Mouse (Mus musculus): ENCODE data around the gene Ncaph2. TPM values are rescaled to one million over a fixed set of nuclear protein-coding genes. Genes with fewer than 3 reads are reported as not detected.
A peak's percentile ranks its signal among the peaks of the same experiment; 100 is the strongest.

The Ncaph2 gene
- total RNA-seq (2021): 10 to 100 TPM; 73.2 to 82.3 TPM
- long read RNA-seq, transcript Ncaph2-209 (20 exons, 3,255 nt): minor isoform, 14 of 77 reads
- long read RNA-seq, transcript Ncaph2-202 (20 exons, 3,299 nt): major isoform, 32 of 77 reads
- long read RNA-seq, partial matches to known transcripts: 10 of 77 reads
- long read RNA-seq, other reads (novel, unspliced or antisense): 13 of 77 reads

GRCm38 (mm10) chr15:89355241-89356187 is at the start of gene Ncaph2, which contains the start of gene Lmf2:
Gene Ncaph2 (plus strand): TSS chr15:89355719.
Gene Lmf2 (minus strand): TSS chr15:89355659.
- DNase-seq (ENCODE audit: low spot score in 2 of 2): peak; percentile 94 to 95

DNA sequence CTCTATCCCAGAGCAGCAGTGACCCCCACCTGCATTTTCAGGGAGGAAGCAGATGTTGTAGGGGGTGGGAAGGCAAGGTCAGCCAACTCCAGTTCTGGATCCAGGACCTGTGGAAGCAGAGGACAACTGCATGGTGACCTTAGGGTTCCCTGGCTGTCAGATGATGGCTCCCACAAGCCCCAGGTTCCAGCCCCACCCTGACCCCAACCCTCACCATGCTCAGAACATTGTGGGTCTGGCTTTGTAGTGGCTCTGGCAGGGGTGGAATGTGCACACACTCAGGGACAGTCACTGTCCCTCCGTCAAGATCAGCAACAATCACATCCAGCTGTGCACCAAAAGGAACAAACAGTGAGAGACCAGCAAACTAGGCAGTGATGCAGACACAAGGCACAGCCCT is 49.6 kb upstream of the Ncaph2 start:
- no peak for DNase-seq (ENCODE audit: low spot score in 2 of 2)

GRCm38 (mm10) chr15:89307461-89307860 is 48.1 kb upstream of the Ncaph2 start:
- peak in 1 of 2 experiments; percentile 3 for DNase-seq (ENCODE audit: low spot score in 2 of 2)

GRCm38 (mm10) chr15:89308406-89309139 is 46.9 kb upstream of the Ncaph2 start:
- peak in 1 of 2 experiments; percentile 7 for DNase-seq (ENCODE audit: low spot score in 2 of 2)

DNA sequence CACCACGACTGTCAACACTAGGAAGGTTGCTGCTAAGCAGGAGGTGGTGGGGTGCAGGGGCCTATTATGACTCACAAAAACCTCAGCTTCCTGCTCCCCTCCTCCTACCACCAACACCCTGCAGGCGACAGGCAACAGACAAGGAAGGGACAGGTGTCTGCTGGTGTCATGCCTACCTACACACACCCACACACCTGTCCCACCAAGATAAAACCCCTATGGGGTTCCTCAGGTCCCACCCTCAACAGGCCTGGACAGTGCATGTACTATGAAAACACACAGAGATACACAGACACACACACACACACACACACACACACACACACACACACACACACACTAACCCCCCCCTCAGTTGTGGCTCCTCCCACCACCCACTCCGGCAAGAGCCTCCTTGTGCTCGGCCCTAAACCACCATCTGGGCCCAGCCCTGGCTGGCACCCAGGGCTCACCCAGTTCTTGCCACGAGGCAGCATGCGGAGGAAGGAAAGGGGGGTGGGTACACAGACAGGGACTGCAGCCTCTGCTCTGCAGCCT is 45.5 kb upstream of the Ncaph2 start:
- DNase-seq (ENCODE audit: low spot score in 2 of 2): peak; percentile 51 to 61

- DNase-seq (ENCODE audit: low spot score in 2 of 2): no peak
Observed at GRCm38 (mm10) chr15:89313359-89313758, 42.2 kb upstream of the Ncaph2 start.

DNA sequence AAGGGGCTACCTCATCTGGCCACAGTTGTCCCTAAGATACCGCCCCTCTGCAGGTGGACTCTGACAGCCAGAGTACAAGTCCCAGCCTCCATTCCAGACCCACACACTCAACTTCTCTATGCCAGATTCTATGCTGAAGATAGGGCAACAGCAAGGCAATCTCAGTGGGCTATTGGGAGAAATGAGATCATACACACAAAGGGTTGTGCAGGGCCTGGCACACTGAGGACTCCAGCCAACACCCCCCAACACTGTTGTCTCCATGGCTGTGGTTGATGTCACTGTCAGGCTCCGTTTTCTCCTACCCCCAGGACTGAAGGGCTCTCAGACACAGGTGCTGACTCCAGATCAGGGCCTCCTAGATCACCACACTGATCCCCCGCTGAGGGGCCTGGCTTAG is 41.4 kb upstream of the Ncaph2 start:
- no peak for DNase-seq (ENCODE audit: low spot score in 2 of 2)

DNA sequence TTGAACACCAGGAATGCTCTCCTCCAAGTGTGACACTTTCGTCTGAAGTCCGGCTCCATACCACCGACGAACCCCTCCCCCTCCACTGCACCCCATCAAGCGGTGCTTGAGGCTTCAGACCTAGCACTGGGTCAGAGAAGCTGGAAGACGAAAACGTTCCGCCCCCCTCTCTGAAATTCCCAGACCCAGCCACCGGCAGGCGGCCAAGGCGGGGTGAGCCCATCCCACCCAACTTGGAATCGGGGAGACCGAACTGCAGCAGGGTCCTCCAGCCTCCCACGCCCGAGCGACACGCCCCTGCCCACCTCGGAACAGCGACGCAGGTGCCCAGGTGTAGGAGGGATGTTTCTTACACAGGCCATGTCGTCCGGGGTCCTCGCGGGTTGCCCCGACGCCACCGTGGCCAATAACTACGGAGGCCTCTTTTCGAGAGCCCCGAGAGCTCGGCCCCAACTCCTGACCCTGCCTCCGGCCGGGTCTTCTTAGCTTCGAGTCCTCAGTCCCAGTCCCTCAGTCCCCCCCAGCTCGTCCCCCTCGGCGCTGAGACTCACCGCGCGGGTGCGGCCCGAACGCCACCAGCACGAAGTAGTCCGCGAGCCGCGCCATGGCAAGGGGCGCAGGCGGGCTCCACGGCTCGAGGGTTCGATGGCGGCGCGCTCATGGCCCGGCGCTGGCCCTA is 40.9 kb upstream of the Ncaph2 start:
- peak; percentile 51 to 52 for DNase-seq (ENCODE audit: low spot score in 2 of 2)

DNA sequence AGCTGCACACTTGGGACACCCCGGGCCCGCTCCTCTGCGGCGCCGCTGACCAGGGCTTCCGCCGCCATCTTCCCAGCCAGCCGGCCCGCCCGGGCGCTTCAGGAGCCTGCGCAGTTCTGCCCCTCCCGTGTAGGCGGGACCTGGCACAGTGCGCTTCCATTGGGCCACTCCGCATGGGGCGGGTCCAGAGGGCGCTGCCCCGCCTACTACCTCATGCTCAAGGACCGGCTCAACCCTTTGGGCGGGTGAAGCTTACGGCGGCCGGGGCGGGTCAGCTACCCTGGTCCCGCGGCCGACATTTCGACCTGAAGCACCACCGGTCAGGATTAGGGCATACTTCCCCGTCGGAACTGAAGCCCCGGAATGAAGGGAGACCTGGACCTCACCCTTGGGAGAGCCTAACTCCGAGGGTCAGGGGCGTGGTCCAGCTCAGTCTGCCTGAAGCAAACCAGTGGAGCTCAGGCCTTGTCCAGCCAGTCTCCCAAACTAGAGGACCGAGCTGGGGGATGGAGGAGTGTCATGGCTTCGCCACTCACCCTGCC is 40.3 kb upstream of the Ncaph2 start, which contains the start of gene Sbf1:
Sbf1 (minus strand) TSS at position 122 of the 542 bp plus-strand sequence.
- DNase-seq (ENCODE audit: low spot score in 2 of 2): peak; percentile 95 to 98

DNA sequence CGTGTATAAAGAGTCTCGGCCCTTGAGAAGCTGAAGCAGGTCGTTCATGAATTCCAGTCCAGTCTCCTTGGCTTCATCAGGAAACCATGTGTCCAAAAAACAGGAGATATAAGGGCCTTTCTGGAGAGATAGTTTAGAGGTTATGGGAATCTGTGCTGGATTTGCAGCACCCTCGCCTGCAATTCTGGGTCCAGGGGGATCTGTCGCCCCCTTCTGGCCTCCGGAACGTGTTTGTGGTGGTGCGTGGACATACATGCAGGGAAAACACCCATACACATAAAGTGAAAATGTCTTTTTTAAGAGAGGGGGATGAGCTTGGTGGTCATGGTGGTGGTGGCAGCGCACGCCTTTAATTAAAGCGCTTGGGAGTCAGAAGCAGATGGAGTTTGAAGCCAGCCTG is 39.4 kb upstream of the Ncaph2 start:
- DNase-seq (ENCODE audit: low spot score in 2 of 2): no peak

DNA sequence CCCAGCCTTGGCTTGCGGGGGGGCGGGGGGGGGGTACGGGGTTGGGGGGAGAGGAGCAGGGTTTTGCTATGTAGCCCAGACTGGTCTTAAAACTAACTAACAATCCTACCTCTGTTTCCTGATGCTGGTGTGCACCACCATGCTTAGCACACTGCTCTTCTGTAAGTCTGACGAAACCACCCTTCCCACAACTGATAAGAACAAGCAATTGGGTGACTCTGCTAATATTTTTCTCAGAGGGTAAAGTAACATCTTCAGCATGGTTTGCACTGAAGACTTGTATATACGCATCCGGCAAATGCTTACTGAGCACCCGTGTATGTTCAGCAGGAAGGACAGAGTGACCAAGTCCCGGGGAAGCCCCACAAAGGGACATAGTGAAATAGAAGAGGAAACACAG is 34.3 kb upstream of the Ncaph2 start:
- DNase-seq (ENCODE audit: low spot score in 2 of 2): no peak

DNA sequence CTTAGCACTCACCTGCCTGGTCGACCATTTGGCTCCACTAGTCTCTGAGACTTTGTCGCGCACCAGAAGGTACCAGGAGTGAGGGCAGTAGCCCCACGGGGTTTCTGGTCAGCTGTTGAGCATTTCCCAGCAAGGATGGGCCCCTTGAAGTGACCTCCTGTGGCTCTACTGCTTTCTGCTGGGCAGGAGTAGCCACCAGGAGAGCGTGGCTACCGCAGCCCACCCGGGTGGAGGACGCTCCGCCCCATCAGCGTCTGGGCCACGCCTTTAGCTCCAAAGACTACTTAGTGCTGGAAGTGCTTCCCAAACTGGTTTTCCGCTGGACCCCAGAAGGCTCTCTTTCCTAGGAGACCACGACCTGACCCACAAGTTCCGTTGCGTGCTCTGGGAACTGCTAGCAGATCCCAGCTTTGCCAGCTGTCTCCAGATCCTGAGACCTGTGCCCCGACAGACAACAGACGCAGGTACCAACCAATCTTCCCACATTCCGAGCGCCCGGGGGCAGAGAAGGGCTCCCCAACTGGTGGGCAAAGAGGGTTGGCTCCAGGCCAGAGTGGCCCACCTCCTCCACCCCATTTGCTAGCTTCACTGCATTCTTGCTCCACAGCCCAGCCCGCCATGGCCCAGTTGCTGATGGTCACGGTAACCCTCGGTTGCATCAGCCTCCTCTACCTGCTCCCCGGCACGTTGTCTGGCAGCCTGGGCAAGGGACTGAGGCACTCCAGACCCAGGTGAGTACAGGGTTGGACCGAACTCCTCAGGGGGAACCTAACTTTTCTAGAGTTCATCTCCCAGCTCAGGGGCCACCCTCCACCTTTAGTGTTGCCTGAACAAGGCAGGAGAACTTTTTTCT is 32.6 kb upstream of the Ncaph2 start, which contains the start of gene Adm2:
Adm2 (plus strand) TSS at position 51 of the 853 bp plus-strand sequence.
- DNase-seq (ENCODE audit: low spot score in 2 of 2): no peak

- no peak for DNase-seq (ENCODE audit: low spot score in 2 of 2)
Observed at GRCm38 (mm10) chr15:89323656-89324055, 31.9 kb upstream of the Ncaph2 start.

DNA sequence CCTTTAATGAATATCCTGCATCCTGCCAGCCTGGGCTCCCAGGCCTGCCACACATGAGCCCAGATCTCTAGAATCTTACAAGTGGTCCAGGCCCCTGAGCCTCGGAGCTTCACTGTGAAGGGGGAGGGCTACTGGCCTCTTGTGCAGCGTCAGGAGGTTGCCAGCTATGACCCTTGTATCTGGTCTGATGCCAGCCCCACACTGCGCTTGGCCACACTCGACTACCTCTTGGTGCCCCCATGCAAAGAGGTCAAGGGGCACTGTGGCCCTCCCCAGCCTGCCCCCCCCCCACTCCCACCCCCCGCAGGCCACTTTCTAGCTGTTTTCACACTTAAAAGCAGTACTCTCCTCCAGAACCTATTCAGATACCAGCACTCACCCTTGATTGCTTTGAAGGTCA is 29.1 kb upstream of the Ncaph2 start:
- DNase-seq (ENCODE audit: low spot score in 2 of 2): no peak

DNA sequence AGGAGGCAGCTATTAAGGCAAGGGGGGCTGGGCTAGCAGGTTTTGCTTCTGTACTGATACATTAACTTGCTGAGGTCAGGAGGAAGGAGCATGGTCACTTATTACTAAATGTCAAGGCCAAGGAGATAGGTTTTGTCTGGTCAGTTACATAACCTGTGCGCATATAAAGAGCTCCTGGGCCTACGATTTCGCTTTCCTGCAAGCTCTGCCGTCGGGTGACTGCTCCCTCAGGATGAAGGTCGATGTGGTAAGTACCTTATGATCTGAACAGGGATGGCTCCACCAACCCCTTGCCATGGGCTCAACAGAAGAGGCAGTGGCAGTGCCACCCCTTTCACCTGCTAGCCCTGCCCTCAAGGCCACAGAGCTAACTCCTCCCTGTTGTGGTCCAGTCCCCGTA is 21.2 kb upstream of the Ncaph2 start, which contains the start of gene Miox:
Miox (plus strand) TSS at position 128 of the 400 bp plus-strand sequence.
- no peak for DNase-seq (ENCODE audit: low spot score in 2 of 2)

DNA sequence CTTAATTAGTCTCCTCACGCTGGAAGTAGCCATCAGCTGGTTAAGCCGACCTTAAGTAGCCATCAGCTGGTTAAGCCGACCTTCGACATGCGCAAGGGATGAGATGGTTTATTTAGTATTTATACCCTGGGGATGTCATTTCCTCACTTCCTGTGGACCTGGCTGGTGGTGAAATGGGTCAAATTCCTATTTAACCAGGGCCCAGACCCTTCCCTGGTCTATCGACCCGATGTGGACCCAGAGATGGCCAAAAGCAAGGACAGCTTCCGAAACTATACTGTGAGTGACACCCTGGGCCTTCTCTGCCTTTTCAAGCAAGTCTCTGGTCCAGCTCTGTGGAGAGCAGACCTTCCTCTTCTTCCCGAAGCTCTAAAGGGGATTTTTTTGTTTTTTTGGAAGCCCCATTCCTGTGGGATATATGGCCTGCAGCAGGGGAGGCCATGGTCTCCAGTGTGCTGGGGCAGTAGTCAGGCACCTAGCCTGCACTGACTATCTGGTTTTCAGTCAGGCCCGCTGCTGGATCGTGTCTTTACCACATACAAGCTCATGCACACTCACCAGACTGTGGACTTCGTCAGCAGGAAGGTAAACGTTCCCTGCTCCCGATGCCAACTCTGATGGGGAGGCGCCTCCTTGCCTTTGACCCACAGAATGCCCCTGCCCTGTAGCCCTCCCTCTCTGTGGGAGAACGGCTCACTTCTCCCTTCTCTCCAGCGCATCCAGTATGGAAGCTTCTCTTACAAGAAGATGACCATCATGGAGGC is 20.6 kb upstream of the Ncaph2 start:
- no peak for DNase-seq (ENCODE audit: low spot score in 2 of 2)

GRCm38 (mm10) chr15:89336422-89336821 is 19.1 kb upstream of the Ncaph2 start:
- DNase-seq (ENCODE audit: low spot score in 2 of 2): no peak

- DNase-seq (ENCODE audit: low spot score in 2 of 2): no peak
Observed at GRCm38 (mm10) chr15:89339696-89340095, 15.8 kb upstream of the Ncaph2 start.

- DNase-seq (ENCODE audit: low spot score in 2 of 2): no peak
Observed at GRCm38 (mm10) chr15:89340136-89340535, 15.4 kb upstream of the Ncaph2 start.

All from layer of hippocampus, postnatal 10 days (tissue).